Mouse (Mus musculus): ENCODE data around the gene Nkx2-3.

The Nkx2-3 gene

DNA sequence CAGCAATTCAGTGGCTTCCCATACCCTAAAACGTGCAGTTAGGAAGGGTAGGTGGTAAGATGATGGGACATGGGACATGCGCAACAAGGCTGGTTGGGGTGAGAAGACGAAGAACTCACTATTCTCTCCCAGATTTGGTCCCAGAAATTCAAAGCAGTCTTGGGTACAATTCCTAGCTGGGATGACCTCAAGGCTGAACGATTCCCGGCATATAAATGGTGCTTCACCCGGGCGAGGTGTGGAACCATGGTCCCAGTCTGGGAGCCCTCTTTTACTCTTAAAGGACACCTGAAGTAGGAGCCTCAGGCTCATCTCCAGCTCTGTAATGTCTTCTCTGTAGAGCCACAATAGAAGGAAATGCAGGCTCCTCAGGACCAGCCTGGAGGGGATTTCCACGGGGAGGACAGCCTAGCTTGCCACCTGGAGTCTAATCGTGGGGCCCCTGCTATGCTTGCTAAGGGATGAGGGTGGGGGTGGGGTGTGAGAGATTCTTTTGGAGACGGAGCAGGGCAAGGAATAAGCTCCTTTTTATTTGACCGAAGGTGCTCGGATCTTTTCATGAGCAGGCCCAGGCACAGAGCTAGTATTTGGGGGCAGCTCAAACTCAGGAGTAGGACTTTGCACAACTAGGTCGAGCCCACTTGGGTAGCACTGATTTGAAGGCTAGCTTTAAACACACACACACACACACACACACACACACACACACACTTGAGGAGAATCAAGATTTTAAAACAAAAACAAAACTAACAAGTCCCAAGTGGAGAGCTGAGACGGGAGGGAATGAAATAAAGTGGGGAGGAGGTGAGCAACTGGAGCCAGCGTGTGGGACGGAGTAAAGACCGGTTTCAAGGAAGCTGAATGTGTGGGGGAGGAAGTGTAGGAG is 6.2 kb upstream of the Nkx2-3 start:
- DNase-seq (ENCODE audit: low spot score), result no peak

DNA sequence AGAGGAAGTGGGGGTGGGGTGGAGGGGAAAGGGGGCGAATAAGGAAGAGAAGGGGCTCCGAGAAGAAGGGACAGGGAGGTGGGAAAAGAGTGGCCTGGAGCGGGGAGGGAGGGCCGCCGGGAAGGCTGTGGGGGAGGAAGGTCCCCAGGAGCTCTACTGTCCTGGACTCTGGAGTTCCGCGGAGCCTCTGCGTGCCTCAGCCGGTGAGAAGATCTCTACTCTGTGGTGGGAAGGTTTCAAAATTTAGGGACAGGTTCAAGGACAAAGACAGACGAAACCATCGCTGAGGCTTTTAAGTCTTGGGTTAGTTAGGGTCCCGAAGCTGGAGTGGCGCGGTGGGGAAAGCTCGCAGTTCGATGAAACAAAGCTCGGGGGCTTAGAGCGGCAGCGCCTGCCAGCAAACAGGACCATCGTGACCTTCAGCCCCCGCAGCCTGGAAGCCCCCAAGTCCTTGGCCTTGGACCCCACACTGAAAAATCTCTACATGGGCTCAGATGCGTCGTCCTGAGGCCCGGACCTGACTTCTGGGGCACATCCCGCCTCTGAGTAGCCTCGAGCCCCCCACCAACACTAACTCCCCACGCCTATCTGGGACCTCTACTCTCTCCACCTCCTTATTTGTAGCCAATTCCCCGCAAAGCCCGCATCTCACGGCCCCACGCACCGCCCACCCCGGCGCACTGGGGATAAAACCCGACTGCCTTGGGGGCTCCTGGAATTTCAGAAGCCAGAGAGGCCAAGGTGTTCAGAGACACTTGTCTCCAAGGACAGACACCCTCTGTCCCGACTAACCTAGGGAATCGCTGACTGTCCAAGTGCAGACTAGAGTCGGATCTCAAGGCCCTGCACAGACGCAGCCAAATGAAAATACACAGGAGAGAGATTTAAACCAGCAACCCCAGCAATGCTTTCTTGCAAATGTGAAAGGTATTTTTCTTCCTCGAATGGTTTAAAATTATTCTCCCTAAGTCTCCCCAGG is 5.3 kb upstream of the Nkx2-3 start:
- DNase-seq (ENCODE audit: low spot score), result no peak

DNA sequence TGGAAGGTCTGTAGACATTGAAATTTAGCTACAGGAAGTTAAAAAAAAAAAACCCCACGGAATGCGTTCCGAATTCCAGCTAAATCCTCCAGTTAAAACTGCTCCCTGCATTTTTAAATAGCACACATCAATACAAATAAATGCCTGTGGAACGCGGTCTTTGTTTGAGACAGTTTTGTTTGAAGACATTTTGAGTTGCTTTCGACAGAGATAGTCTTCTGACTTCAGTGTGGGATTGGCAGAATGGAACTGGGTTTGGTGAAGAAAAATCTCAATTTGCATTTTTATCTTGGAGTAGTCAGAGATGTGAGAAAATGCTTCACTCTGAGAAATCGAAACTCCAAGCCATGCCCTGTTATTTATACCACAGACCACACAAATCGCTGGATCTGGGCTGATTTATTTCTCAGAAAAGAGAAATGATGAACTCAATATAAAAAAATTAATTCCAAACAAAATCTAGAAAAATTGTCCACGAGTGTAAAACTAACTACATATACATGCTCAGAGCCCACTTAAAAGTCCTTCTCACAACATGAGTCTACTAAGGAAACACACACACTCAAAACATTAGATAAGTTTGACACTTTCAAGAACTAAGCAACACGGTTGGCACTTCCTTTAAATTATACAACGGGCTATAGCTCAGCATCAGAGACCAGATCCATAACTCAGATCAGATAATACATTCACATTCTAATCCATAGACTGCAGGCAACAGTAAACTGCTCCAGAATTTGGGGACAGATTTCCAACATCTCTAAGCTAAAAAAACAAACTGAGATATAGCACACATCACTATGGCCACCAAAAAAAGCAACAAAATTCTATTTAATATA is 4.1 kb upstream of the Nkx2-3 start:
- no peak for DNase-seq (ENCODE audit: low spot score)

DNA sequence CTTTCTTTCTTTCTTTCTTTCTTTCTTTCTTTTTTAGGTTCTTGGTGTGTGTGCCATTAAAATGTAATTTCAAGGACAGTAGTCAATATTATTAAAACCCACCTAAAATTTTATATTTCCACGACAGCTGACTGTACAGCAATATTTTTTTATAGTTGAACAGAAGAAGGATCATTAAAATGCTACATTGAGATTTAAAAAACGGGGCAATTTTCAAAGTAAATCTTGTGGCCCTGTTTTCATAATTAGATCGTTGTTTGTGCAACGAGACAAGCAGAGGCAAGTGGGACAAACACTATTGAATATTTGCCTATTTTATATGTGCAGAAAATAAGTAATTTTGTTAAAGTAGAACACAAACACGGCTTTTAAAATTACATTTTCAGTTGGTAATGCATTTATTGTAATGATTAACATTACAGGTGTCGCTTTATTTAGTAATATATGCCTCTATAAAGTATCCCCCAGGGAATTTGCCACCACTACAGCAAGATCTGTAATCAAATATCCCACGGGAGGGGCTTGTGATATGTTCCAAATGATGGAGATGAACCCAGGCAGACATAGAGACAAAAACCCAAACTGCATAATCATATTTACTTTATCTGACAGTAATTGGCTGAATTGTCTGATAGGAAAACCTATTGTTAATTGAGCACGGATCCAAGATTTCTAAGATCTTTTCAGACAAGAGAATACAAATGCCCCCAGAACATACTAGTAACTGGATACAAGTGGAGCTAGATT is 3.2 kb upstream of the Nkx2-3 start:
- DNase-seq (ENCODE audit: low spot score), result no peak

DNA sequence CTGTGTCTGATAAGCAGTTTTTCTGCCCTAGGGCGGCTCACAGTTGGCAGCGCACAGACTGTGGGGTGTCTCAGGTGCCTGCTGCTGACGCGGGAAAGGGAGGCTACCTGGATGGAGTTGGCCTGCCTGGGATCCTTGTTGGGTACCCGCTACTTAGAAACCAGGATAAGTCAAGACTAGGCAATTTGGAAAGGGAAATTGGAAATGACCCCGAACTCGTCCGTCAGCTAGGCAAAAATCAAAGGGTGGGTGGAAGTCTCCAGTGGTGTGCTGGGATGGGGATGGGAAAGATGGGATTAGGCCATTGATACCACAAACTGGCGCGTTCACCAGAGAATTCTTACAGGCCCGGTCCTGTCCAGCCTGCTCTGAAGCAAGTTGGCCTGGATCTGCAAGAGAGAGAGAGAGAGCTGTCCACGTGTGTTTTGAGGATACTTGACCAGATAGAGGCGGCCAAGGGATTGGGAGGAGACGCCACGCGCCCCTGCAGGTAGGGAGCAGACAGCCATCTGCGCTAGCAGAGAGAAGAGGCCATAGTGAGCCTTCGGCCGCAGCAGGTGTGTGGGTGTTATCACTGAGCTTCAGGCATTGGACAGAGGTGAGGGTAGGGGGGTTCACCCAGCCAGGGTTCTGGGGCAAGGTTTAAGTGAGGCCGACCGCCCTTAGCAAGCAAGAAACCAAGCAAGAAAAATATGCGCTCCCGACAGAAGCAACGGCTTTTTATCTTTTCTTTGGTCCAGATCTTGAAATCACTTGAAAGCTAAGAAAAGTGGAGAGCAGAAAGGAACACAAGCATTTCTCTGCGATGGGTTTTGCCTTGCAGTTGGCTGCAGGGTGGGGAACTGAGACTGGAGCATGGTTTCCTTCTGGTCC is 2.4 kb upstream of the Nkx2-3 start:
- DNase-seq (ENCODE audit: low spot score), result no peak

DNA sequence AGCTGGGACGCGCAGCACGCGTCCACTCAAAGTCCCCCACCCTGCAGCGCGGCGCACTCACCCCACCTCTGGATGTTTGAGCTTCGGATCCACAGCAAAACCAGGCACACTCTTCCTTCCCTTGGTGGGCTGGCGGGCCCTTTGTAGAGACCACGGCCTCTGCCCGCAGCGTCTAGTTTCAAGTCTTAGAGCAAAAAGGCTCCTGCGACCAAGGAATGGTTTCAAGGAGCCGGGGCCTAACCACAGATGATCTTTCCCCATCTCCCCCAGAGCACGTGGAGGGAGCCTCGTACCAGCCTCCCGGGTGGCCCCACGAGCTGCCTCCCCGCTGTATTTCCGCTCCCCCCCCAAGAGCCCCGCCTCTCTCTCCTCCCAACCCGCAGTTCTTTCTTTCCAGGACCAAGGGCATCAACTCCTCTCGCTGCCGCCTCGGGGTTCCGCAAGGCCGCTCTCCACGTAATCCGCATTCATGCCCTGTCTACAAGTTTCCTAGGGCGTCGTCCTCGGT is 1.7 kb upstream of the Nkx2-3 start:
- no peak for DNase-seq (ENCODE audit: low spot score)

DNA sequence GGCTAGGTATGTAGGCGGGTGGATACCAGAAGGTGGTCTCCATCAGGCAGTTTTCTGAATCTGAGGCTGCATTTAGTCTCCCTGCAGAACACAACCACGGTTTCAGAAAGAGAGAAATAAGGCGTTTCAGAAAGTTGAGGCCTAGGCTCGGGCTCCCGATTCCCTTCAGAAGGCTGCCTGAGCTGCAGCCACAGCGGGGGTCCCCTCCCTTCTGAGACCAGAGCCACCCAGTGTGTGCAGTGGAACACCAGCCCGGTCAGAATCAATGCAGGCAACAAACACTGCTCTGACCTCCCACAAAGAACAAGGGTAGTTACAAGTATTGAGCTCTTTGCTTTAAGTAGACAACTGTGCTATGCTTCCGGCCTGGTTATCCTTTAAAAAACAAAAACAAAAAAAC is 1.0 kb upstream of the Nkx2-3 start:
- no peak for DNase-seq (ENCODE audit: low spot score)

DNA sequence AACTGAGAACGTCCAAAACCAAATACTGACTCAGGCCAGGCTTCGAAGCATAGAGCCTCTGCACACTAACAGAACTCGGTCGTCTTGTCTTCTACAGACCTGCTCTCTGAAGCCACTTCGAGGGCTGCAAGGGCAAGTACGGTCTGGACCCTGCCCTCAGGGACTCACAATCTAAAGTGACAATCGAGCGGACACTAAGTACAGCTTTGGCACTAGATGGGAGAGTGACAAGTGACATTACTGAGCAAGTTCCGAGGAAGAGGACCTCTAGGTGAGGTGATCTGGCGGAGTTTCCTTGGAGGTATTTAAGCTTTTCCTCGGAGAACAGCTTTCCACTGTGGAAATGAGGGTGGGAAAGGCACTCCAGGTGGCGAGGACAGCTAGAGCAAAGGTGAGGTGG is 564 bp upstream of the Nkx2-3 start:
- DNase-seq (ENCODE audit: low spot score), result no peak

DNA sequence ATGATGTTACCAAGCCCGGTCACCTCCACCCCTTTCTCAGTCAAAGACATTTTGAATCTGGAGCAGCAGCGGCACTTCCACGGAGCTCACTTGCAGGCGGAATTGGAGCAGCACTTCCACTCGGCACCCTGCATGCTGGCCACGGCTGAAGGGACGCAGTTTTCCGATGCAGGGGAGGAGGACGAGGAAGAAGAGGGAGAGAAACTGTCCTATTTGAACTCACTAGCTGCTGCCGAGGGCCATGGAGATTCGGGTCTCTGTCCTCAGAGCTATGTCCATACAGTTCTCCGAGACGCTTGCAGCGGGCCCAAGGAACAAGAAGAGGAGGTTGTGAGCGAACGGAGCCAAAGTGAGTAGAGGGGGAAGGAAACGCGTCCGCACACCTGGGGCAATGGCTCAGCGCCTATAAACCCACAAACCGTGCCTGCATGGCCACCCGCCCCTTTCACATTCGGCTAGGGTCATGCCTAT is 411 bp downstream of the Nkx2-3 start:
- no peak for DNase-seq (ENCODE audit: low spot score)

DNA sequence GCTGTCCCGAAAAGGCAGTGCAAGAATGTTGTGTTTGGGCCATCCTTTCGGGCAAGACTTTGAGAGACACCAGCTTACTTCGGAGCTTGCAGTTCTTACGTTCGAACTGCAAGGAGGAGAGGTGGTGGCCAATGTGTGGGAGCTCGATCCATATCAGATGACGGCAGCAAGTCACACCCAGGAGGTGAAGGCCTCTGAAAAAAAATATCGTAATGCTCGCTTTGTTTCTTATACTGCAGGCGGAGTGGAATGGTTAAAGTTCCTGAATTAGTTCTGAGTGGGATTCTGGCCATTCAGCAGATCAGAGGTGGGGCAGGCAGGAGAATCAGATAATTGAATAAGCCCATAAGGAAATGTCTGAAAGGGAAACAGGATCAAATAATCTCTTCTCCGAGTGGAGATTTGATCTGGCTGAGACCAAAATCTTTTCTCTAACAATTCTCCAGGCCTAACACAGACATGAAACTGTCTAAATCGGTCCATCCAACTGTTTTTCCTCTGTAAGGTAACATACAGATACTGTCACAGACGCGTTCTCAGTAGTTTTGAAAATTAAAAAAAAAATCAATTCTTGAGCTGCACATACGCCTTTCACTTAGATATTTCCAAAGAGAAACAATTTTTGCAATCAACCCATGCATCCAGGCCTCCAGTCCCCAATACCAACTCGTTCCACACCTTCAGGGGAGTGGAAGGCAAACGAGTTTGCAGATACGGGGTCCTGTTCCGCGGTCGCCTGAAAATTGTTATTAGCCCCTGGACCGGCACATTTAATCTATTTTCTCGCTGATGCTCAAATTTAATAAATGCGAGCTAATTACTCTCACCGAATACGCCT is 1.4 kb downstream of the Nkx2-3 start:
- no peak for DNase-seq (ENCODE audit: low spot score)

DNA sequence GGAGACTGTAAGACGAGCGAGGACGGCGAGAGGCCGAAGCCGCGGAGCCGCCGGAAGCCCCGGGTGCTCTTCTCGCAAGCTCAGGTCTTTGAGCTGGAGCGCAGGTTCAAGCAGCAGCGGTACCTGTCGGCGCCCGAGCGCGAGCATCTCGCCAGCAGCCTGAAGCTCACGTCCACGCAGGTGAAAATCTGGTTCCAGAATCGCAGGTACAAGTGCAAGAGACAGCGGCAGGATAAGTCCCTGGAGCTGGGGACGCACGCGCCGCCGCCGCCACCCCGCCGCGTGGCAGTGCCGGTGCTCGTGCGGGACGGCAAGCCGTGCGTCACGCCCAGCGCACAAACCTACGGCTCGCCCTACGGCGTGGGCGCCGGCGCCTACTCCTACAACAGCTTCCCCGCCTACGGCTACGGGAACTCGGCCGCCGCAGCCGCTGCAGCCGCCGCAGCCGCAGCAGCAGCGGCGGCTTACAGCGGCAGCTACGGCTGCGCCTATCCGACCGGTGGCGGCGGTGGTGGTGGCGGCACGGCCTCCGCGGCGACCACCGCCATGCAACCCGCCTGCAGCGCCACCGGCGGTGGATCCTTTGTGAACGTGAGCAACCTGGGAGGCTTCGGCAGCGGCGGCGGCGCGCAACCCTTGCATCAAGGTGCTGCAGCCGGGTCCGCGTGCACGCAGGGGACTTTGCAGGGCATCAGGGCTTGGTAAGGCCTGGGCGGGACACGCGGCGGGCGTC is 2.4 kb downstream of the Nkx2-3 start:
- no peak for DNase-seq (ENCODE audit: low spot score)

DNA sequence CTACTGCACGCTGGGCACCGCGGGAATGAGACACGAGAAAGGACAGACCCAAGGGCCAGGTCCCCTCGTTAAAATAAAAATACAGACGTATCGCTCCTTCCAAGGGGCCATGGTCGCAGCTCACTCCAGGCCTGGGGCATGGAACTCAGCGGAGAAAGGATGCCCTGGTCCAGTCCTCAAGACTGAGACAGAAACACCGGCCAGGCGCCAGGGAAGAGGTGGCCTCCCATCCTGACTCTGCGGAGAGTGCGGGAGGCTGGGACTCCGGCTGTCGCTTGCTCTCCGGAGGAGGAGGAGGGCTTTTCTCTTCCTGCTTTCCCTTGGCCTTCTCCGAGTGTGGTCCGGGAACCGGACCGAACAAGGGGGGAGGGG is 2.9 kb downstream of the Nkx2-3 start:
- no peak for DNase-seq (ENCODE audit: low spot score)

DNA sequence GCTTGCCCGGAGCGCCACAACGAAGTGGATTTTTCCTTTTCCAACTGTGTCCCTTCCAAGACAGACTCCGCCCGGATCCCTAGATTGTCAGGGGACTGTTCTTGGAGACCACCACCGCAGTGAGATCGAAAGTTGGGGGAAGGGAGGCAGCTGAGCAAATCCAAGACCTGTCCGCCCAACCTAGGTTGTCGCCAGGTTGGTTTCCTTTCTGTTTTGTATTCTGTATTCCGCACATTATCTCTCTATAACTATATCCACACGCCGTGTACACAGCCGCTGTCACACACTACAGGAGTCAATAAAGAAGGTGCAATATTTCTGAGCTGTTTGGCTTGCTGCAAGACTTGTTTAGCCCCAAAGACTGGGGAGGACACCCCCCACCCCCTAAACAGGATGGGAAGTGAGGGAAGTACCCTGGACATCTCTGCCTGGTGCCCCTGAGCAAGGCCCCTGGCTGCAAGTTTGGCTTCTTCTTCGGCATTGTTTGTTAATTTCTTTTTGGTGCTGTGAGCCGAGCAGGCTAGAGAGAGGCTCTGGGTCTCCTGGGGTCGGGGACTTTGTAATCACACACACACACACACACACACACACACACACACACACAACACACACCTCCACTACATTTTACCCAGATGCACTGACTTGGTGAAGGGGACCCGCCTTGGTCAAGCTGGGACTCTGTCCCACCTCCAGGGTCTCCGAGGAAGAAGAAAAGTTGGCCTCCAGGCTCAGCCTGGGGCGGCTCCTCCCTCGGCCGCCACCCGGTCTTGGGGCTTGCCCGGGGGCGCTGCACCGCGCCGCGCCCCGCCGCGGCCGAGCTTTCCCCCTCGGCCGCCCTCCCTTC is 3.7 kb downstream of the Nkx2-3 start:
- no peak for DNase-seq (ENCODE audit: low spot score)

DNA sequence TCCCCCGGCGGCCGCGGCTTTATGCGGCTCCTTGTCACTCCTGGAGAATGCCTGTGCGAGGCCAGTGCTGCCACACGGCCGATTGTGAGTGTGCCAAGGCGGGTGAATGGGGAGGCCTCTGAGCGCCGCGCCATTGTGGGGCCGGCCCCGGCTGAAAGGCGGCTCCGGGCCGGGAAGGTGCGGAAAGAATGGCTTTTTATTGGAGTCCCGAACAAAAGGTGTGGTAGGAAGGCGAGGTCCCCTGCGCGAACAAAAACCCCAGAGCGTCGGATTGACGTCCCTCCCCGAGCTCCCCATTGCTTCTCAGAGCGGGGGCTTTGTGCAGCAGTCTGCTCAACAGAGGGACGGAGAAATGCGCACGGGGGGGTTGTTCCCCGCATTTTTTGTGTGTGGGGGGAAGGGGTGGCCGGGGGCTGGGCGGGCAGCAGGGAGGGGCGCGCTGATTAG is 4.3 kb downstream of the Nkx2-3 start:
- DNase-seq (ENCODE audit: low spot score), result no peak

DNA sequence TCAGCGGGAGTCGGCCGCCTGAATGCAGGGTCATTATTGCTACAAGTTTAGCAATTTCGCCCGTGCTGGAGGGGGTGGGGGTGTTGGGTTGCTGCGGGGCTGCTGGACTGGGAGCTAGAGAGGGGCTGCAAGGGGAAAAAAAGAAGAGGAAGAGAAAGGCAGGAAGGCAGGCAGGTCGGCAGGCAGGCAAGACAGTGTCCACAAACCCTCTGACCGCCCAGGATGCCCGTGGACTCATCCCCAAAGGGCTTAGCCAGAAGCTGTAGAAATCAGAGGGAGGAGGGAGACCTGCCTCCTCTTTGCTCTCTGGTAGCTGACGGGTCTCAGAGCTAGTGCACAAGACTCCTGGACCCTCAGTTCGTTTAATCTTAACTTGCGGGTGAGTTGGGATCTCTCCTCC is 4.8 kb downstream of the Nkx2-3 start:
- DNase-seq (ENCODE audit: low spot score), result no peak

DNA sequence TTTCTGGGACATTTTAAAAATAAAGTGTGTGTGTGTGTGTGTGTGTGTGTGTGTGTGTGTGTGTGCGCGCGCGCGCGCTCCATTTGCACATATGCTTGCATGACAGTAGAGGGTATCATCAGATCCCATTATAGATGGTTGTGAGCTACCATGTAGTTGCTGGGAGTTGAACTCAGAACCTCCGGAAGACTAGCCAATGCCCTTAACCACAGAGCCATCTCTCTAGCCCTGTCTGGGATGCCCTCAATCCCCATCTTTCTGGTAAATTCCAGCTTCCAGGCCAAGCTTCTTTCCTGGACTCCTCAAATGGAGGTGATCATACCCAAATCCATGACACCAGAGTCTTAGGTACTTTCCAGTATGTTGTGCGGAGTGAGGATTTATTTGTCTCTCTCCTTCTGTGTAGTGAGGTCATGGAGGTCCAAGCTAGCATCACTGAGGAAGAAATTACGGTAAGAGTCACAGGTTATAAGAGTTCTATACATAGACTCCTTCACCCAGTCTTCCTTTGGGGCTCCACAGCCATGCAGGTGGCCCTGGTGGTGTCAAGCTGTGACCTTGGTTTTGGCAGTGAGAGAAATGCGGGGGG is 5.7 kb downstream of the Nkx2-3 start:
- no peak for DNase-seq (ENCODE audit: low spot score)

DNA sequence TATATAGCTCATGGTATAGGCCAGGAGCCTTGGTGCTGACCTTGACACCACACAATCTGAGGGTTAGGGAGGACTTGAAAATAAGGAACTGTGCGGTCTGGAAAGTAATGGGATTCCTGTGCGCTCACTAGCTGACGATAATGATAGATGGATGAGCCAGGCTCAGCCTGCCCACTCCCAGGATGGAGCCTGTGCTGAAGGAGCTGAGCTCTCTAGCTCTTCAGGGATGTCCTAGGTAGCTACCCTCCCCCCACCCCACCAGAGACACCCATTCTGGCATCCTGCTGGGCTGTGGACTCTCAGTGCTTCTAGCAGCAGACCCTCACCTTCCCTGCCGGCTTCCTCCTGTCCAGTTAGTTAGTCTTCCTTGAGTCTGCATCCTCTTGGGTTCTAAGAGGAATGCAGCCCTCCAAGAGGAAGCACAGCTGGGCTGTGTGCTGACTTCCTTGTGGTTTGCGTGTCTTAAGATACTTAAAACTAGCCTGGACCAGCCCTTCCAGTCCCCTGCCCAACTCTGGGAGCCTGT is 6.4 kb downstream of the Nkx2-3 start:
- no peak for DNase-seq (ENCODE audit: low spot score)
